Mouse (Mus musculus) lung, postnatal 0 days (tissue): ENCODE results near the gene Gm11549.

Experiments
- CTCF ChIP-seq: IDR thresholded peaks from 2 replicates; pipeline ENCODE4 v1.5.1; 2016; ENCODE audit warnings: antibody characterized with exemption, mild to moderate bottlenecking
- EP300 ChIP-seq: IDR thresholded peaks from 2 replicates; pipeline ENCODE4 v1.6.1; 2016; ENCODE audit warnings: antibody characterized with exemption, mild to moderate bottlenecking, control low read depth

DNA sequence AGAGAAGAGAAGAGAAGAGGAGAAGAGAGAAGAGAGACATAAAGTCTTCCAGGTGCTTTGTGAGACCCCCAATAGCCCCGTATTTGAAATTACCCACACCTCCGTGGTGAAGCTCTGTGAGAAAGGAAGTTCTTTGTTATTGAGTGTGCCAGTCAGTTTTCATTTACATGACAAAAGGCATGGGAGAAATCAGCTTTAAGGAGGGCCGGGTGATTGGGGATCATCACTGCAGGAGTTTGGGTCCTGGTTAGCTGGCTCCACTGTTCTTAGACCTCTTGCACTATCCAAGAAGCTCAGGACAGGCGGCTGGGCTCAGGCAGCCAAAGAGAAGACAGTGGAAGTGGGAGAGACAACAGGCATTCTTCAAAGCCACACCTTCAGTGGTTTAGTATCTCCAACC is 524 bp upstream of the Gm11549 start:
- TF ChIP-seq EP300 (no peak), CTCF (no peak)
